Mouse (Mus musculus) thymus, adult 2 months (tissue): Measurements from ENCODE around the gene Syne1.

Source experiments
- CTCF ChIP-seq: fragments of 200-500 bp; IDR thresholded peaks from 2 replicates; pipeline ENCODE4 v1.5.1; 2012; ENCODE audit warnings: mild to moderate bottlenecking, control low read depth, low read length, moderate library complexity, borderline replicate concordance; ENCODE audit not compliant: control insufficient read depth, poor library complexity, insufficient read depth; ENCODE audit errors: extremely low read depth
- POLR2A ChIP-seq: fragments of 200-500 bp; IDR thresholded peaks from 2 replicates; pipeline ENCODE4 v1.6.1; 2012; ENCODE audit warnings: mild to moderate bottlenecking, low read length, control low read depth, moderate library complexity; ENCODE audit not compliant: control insufficient read depth, poor library complexity, insufficient read depth; ENCODE audit errors: extremely low read depth

GRCm38 (mm10) chr10:5288262-5288661 is 263.0 kb downstream of the Syne1 start:
- TF ChIP-seq POLR2A, result no peak
- no peak for TF ChIP-seq CTCF
